Comparison of ENCODE assay signal across 12 mouse cellular contexts in the genomic region with DNA sequence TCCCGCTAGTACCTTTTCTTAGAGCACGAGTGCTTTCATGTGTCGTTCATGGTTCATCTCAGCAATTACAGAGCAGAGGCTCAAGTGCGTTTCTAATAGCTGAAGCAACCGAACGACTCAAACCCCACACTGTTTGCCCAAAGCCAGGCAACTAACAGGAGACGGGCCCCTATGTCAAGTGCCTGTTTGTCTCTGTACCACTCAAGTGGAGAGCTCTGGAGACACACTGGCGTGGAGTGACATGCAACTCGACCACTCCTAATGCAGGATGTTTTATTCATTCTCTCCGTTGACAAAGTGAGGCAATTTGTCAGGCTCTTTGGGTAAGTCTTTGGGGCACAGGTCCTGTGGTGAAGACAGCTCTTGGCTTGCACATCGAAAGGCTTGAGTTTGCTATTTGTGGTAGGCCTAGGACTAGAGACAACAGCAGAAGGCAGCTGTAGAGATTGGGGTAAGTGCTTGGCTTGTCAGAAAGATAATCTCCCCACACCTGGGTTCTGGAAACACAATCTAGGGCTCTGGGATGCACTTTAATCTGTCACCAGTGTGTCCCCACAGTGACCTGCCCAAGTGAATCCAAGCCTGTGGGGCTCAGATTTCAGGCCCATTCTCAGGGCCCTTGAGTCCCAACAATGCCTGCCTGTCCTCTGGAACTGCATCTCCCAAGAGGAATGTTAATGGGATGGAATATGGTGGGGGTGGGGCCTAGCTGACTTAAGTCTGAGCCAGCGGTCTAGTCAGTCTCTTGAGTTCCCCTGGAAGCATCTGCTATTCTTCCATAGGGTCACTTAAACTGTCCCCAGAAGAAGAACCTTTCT.
DNase-seq lines count a peak whose midpoint lies in the region; ATAC-seq lines count a peak whose summit lies in the region.
"Had no signal": no experiment of that assay in that cellular context is flagged by ENCODE, and none has a peak within 500 bp of the region (broad histone marks: within the 10 kb centered on the region; RNA-seq: fewer than 3 reads in every experiment).

No protein-coding gene starts in this region.

- WGBS in forebrain, embryonic 10.5 days = 68% methylated on average over 12 of the region's 12 CpGs
- WGBS in forebrain, embryonic 11.5 days = 61% methylated on average over 12 of the region's 12 CpGs
- 46% methylated on average over 12 of the region's 12 CpGs for WGBS in kidney, embryonic 16.5 days
- WGBS in limb, embryonic 15.5 days = 53% methylated on average over 12 of the region's 12 CpGs

- H3K9ac ChIP-seq in forebrain, embryonic 11.5 days (ENCODE audit: low read length) = no peak overlapping the region
- H3K9ac ChIP-seq in kidney, embryonic 16.5 days (replicated peaks; ENCODE audit: low read length) = no peak overlapping the region
- H3K9ac ChIP-seq in limb, embryonic 15.5 days = no peak overlapping the region
- H3K9ac ChIP-seq: forebrain, postnatal 0 days; liver, postnatal 0 days had no signal

- H3K4me2 ChIP-seq in forebrain, embryonic 11.5 days (ENCODE audit: low read depth, low read length, severe bottlenecking) = no peak overlapping the region
- H3K4me2 ChIP-seq in kidney, embryonic 16.5 days (replicated peaks; ENCODE audit: low read depth, low read length) = no peak overlapping the region
- H3K4me2 ChIP-seq in limb, embryonic 15.5 days = no peak overlapping the region

- no peak overlapping the region for H3K4me3 ChIP-seq in forebrain, embryonic 10.5 days
- H3K4me3 ChIP-seq in forebrain, embryonic 11.5 days (ENCODE audit: low read depth, low read length) = no peak overlapping the region
- H3K4me3 ChIP-seq in kidney, embryonic 16.5 days (ENCODE audit: low read length) = no peak overlapping the region
- H3K4me3 ChIP-seq in limb, embryonic 15.5 days = no peak overlapping the region

- ATAC-seq in forebrain, embryonic 11.5 days (replicated peaks; ENCODE audit: low FRiP score) = no peak
- ATAC-seq in kidney, embryonic 16.5 days (ENCODE audit: low FRiP score, low TSS enrichment) = peak; percentile 55; the same call in 1 of the 2 replicates
- no peak for ATAC-seq in limb, embryonic 15.5 days (ENCODE audit: insufficient number of reproducible peaks, low FRiP score, low TSS enrichment, low read depth)
- ATAC-seq: forebrain, postnatal 0 days; liver, postnatal 0 days had no signal

- no peak for DNase-seq in forebrain, embryonic 10.5 days (ENCODE audit: extremely low spot score, low spot score)
- no peak for DNase-seq in forebrain, embryonic 11.5 days (ENCODE audit: low spot score)
- DNase-seq in kidney, adult 9 months = no peak
- DNase-seq in embryo, embryonic 11 days = peak; percentile 75
- DNase-seq in cerebellum, postnatal 10 days = no peak
- DNase-seq in spleen, adult 18-20 months = no peak
- DNase-seq: adrenal gland, postnatal 36 days; cerebellum, adult 9-11 months; forebrain, postnatal 0 days; liver, postnatal 0 days had no signal

- peak overlapping the region; percentile 66 for H3K27ac ChIP-seq in forebrain, embryonic 10.5 days
- H3K27ac ChIP-seq in forebrain, embryonic 11.5 days (ENCODE audit: low read depth, low read length) = no peak overlapping the region
- peak overlapping the region; percentile 43; the same call in 1 of the 2 replicates for H3K27ac ChIP-seq in kidney, embryonic 16.5 days (ENCODE audit: low read length)
- 0 out of 2 replicates have a peak overlapping the region, but pooled peaks have one; percentile 5 for H3K27ac ChIP-seq in limb, embryonic 15.5 days

- peaks cover 99% of the 10 kb centered on the region for H3K27me3 ChIP-seq in forebrain, embryonic 10.5 days (ENCODE audit: poor library complexity, severe bottlenecking)
- peaks cover 5% of the 10 kb centered on the region; the same call in 1 of the 2 replicates for H3K27me3 ChIP-seq in forebrain, embryonic 11.5 days (ENCODE audit: control insufficient read depth, insufficient read depth, low read length)
- H3K27me3 ChIP-seq in kidney, embryonic 16.5 days (ENCODE audit: insufficient read depth, low read length) = no peaks in the 10 kb centered on the region
- no peaks in the 10 kb centered on the region for H3K27me3 ChIP-seq in limb, embryonic 15.5 days

- peaks cover 77% of the 10 kb centered on the region for H3K4me1 ChIP-seq in forebrain, embryonic 10.5 days
- peaks cover 25% of the 10 kb centered on the region for H3K4me1 ChIP-seq in forebrain, embryonic 11.5 days (replicated peaks; ENCODE audit: control insufficient read depth, insufficient read depth, low read length)
- peaks cover 47% of the 10 kb centered on the region for H3K4me1 ChIP-seq in kidney, embryonic 16.5 days (ENCODE audit: insufficient read depth, low read length)
- H3K4me1 ChIP-seq in limb, embryonic 15.5 days = peaks cover 60% of the 10 kb centered on the region

- H3K9me3 ChIP-seq in forebrain, embryonic 10.5 days = no peaks in the 10 kb centered on the region
- H3K9me3 ChIP-seq in forebrain, embryonic 11.5 days (ENCODE audit: control insufficient read depth, low read length) = no peaks in the 10 kb centered on the region
- H3K9me3 ChIP-seq in kidney, embryonic 16.5 days (ENCODE audit: low read length) = no peaks in the 10 kb centered on the region
- H3K9me3 ChIP-seq in limb, embryonic 15.5 days = no peaks in the 10 kb centered on the region

- peaks cover 5% of the 10 kb centered on the region; the same call in 1 of the 2 replicates for H3K36me3 ChIP-seq in forebrain, embryonic 10.5 days (replicated peaks)
- no peaks in the 10 kb centered on the region for H3K36me3 ChIP-seq in forebrain, embryonic 11.5 days (ENCODE audit: control insufficient read depth, insufficient read depth, low read length)
- H3K36me3 ChIP-seq in kidney, embryonic 16.5 days (ENCODE audit: insufficient read depth, low read length) = no peaks in the 10 kb centered on the region
- H3K36me3 ChIP-seq in limb, embryonic 15.5 days = no peaks in the 10 kb centered on the region
